Mouse (Mus musculus): ENCODE results near the gene Ube2cbp. TPM values are rescaled to one million over a fixed set of nuclear protein-coding genes. Genes with fewer than 3 reads are reported as not detected.
A peak's percentile ranks its signal among the peaks of the same experiment; 100 is the strongest.

Gene Ube2cbp
- polyA plus RNA-seq, 1 experiment from 2014 or later = 7.4 TPM

GRCm38 (mm10) chr9:86476763-86477162 is 12.0 kb upstream of the Ube2cbp start:
- no peak overlapping the region for H3K4me2 ChIP-seq (ENCODE audit: low read length)
- H3K4me3 ChIP-seq (ENCODE audit: low read length) = no peak overlapping the region
- no peaks in the 10 kb centered on the region for H3K27me3 ChIP-seq (replicated peaks; ENCODE audit: control insufficient read depth, insufficient read depth, low read length)
- no peaks in the 10 kb centered on the region for H3K4me1 ChIP-seq (ENCODE audit: control insufficient read depth, insufficient read depth, low read depth, low read length)
- WGBS = 87% methylated on average over 5 of the region's 5 CpGs
- no peaks in the 10 kb centered on the region for H3K36me3 ChIP-seq (ENCODE audit: control insufficient read depth, insufficient read depth, low read length)
- H3K9me3 ChIP-seq (ENCODE audit: control insufficient read depth, low read length) = no peaks in the 10 kb centered on the region
- H3K9ac ChIP-seq (ENCODE audit: low read depth, low read length) = no peak overlapping the region
- H3K27ac ChIP-seq (ENCODE audit: low read depth, low read length) = no peak overlapping the region
- no peak for ATAC-seq

- WGBS = 92% methylated on average over 4 of the region's 4 CpGs
- no peak overlapping the region for H3K4me2 ChIP-seq (ENCODE audit: low read length)
- H3K27ac ChIP-seq (ENCODE audit: low read depth, low read length) = no peak overlapping the region
- no peaks in the 10 kb centered on the region for H3K9me3 ChIP-seq (ENCODE audit: control insufficient read depth, low read length)
- ATAC-seq = no peak
- H3K36me3 ChIP-seq (ENCODE audit: control insufficient read depth, insufficient read depth, low read length) = no peaks in the 10 kb centered on the region
- no peaks in the 10 kb centered on the region for H3K27me3 ChIP-seq (replicated peaks; ENCODE audit: control insufficient read depth, insufficient read depth, low read length)
- H3K4me3 ChIP-seq (ENCODE audit: low read length) = no peak overlapping the region
- no peaks in the 10 kb centered on the region for H3K4me1 ChIP-seq (ENCODE audit: control insufficient read depth, insufficient read depth, low read depth, low read length)
- no peak overlapping the region for H3K9ac ChIP-seq (ENCODE audit: low read depth, low read length)
These were observed 11.2 kb upstream of the Ube2cbp start for GRCm38 (mm10) chr9:86475956-86476355.

GRCm38 (mm10) chr9:86466990-86467870 is 2.5 kb upstream of the Ube2cbp start, which contains the start of gene Dop1a:
Gene Dop1a, plus strand, starts transcription at chr9:86467154.
- ATAC-seq = peak; percentile 94
- Histone ChIP-seq H3K9me3 (ENCODE audit: control insufficient read depth, low read length) (no peaks in the 10 kb centered on the region), H3K27me3 (replicated peaks; ENCODE audit: control insufficient read depth, insufficient read depth, low read length) (no peaks in the 10 kb centered on the region), H3K4me1 (ENCODE audit: control insufficient read depth, insufficient read depth, low read depth, low read length) (peaks cover 14% of the 10 kb centered on the region), H3K27ac (ENCODE audit: low read depth, low read length) (peak within 1 kb of the TSS; percentile 87), H3K4me2 (ENCODE audit: low read length) (peak within 1 kb of the TSS; percentile 66), H3K36me3 (ENCODE audit: control insufficient read depth, insufficient read depth, low read length) (no peaks in the 10 kb centered on the region), H3K9ac (ENCODE audit: low read depth, low read length) (peak within 1 kb of the TSS; percentile 98), H3K4me3 (ENCODE audit: low read length) (peak within 1 kb of the TSS; percentile 96)
- WGBS = under 1% methylated on average over 81 of the region's 93 CpGs

GRCm38 (mm10) chr9:86453626-86454025 is 11.1 kb downstream of the Ube2cbp start:
- peaks cover 7% of the 10 kb centered on the region for H3K4me1 ChIP-seq (ENCODE audit: control insufficient read depth, insufficient read depth, low read depth, low read length)
- no peak for ATAC-seq
- 83% methylated on average over 3 of the region's 3 CpGs for WGBS
- no peaks in the 10 kb centered on the region for H3K27me3 ChIP-seq (replicated peaks; ENCODE audit: control insufficient read depth, insufficient read depth, low read length)
- H3K36me3 ChIP-seq (ENCODE audit: control insufficient read depth, insufficient read depth, low read length) = no peaks in the 10 kb centered on the region
- no peak overlapping the region for H3K27ac ChIP-seq (ENCODE audit: low read depth, low read length)
- H3K4me3 ChIP-seq (ENCODE audit: low read length) = no peak overlapping the region
- H3K9me3 ChIP-seq (ENCODE audit: control insufficient read depth, low read length) = no peaks in the 10 kb centered on the region
- H3K9ac ChIP-seq (ENCODE audit: low read depth, low read length) = no peak overlapping the region
- H3K4me2 ChIP-seq (ENCODE audit: low read length) = no peak overlapping the region

- Histone ChIP-seq H3K27me3 (replicated peaks; ENCODE audit: control insufficient read depth, insufficient read depth, low read length) (no peaks in the 10 kb centered on the region), H3K4me3 (ENCODE audit: low read length) (peak overlapping the region; percentile 29; the same call in 1 of the 2 replicates), H3K9ac (ENCODE audit: low read depth, low read length) (peak overlapping the region; percentile 36; the same call in 1 of the 2 replicates), H3K36me3 (ENCODE audit: control insufficient read depth, insufficient read depth, low read length) (no peaks in the 10 kb centered on the region), H3K4me1 (ENCODE audit: control insufficient read depth, insufficient read depth, low read depth, low read length) (peaks cover 9% of the 10 kb centered on the region), H3K9me3 (ENCODE audit: control insufficient read depth, low read length) (no peaks in the 10 kb centered on the region), H3K27ac (ENCODE audit: low read depth, low read length) (no peak overlapping the region), H3K4me2 (ENCODE audit: low read length) (peak overlapping the region; percentile 69)
- ATAC-seq = peak; percentile 88
- WGBS = under 1% methylated on average over 13 of the region's 13 CpGs
These were observed 13.1 kb downstream of the Ube2cbp start for GRCm38 (mm10) chr9:86451617-86452016.

- Histone ChIP-seq H3K9me3 (ENCODE audit: control insufficient read depth, low read length) (no peaks in the 10 kb centered on the region), H3K27me3 (replicated peaks; ENCODE audit: control insufficient read depth, insufficient read depth, low read length) (no peaks in the 10 kb centered on the region), H3K27ac (ENCODE audit: low read depth, low read length) (no peak overlapping the region), H3K4me2 (ENCODE audit: low read length) (peak overlapping the region; percentile 69), H3K9ac (ENCODE audit: low read depth, low read length) (no peak overlapping the region; the same call in 1 of the 2 replicates), H3K4me1 (ENCODE audit: control insufficient read depth, insufficient read depth, low read depth, low read length) (peaks cover 9% of the 10 kb centered on the region), H3K4me3 (ENCODE audit: low read length) (no peak overlapping the region), H3K36me3 (ENCODE audit: control insufficient read depth, insufficient read depth, low read length) (no peaks in the 10 kb centered on the region)
- 29% methylated on average over 6 of the region's 6 CpGs for WGBS
- peak; percentile 34; the same call in 1 of the 2 replicates for ATAC-seq
These were observed 13.7 kb downstream of the Ube2cbp start for GRCm38 (mm10) chr9:86451094-86451493.

GRCm38 (mm10) chr9:86449581-86449980 is 15.2 kb downstream of the Ube2cbp start:
- H3K4me1 ChIP-seq (ENCODE audit: control insufficient read depth, insufficient read depth, low read depth, low read length) = peaks cover 9% of the 10 kb centered on the region
- H3K9ac ChIP-seq (ENCODE audit: low read depth, low read length) = no peak overlapping the region
- no peaks in the 10 kb centered on the region for H3K9me3 ChIP-seq (ENCODE audit: control insufficient read depth, low read length)
- H3K4me2 ChIP-seq (ENCODE audit: low read length) = peak overlapping the region; percentile 30; the same call in 1 of the 2 replicates
- H3K27me3 ChIP-seq (replicated peaks; ENCODE audit: control insufficient read depth, insufficient read depth, low read length) = no peaks in the 10 kb centered on the region
- H3K36me3 ChIP-seq (ENCODE audit: control insufficient read depth, insufficient read depth, low read length) = no peaks in the 10 kb centered on the region
- no peak overlapping the region for H3K4me3 ChIP-seq (ENCODE audit: low read length)
- 9% methylated on average over 11 of the region's 11 CpGs for WGBS
- H3K27ac ChIP-seq (ENCODE audit: low read depth, low read length) = no peak overlapping the region
- ATAC-seq = peak; percentile 69

GRCm38 (mm10) chr9:86447431-86447830 is 17.3 kb downstream of the Ube2cbp start:
- H3K27ac ChIP-seq (ENCODE audit: low read depth, low read length) = no peak overlapping the region
- no peak for ATAC-seq
- WGBS = 90% methylated on average over 8 of the region's 8 CpGs
- H3K4me1 ChIP-seq (ENCODE audit: control insufficient read depth, insufficient read depth, low read depth, low read length) = peaks cover 9% of the 10 kb centered on the region
- H3K4me2 ChIP-seq (ENCODE audit: low read length) = no peak overlapping the region
- no peaks in the 10 kb centered on the region for H3K27me3 ChIP-seq (replicated peaks; ENCODE audit: control insufficient read depth, insufficient read depth, low read length)
- no peak overlapping the region for H3K4me3 ChIP-seq (ENCODE audit: low read length)
- no peaks in the 10 kb centered on the region for H3K36me3 ChIP-seq (ENCODE audit: control insufficient read depth, insufficient read depth, low read length)
- no peaks in the 10 kb centered on the region for H3K9me3 ChIP-seq (ENCODE audit: control insufficient read depth, low read length)
- no peak overlapping the region for H3K9ac ChIP-seq (ENCODE audit: low read depth, low read length)

- H3K4me2 ChIP-seq (ENCODE audit: low read length) = no peak overlapping the region
- 77% methylated on average over 7 of the region's 7 CpGs for WGBS
- no peaks in the 10 kb centered on the region for H3K27me3 ChIP-seq (replicated peaks; ENCODE audit: control insufficient read depth, insufficient read depth, low read length)
- H3K27ac ChIP-seq (ENCODE audit: low read depth, low read length) = no peak overlapping the region
- no peak overlapping the region for H3K4me3 ChIP-seq (ENCODE audit: low read length)
- no peak overlapping the region for H3K9ac ChIP-seq (ENCODE audit: low read depth, low read length)
- no peak for ATAC-seq
- H3K9me3 ChIP-seq (ENCODE audit: control insufficient read depth, low read length) = no peaks in the 10 kb centered on the region
- no peaks in the 10 kb centered on the region for H3K36me3 ChIP-seq (ENCODE audit: control insufficient read depth, insufficient read depth, low read length)
- H3K4me1 ChIP-seq (ENCODE audit: control insufficient read depth, insufficient read depth, low read depth, low read length) = peaks cover 9% of the 10 kb centered on the region
These were observed 17.9 kb downstream of the Ube2cbp start for GRCm38 (mm10) chr9:86446847-86447246.
